Mouse (Mus musculus): Measurements from ENCODE around the gene Gm20671.
A peak's percentile ranks its signal among the peaks of the same experiment; 100 is the strongest.
"Not testable (repeated sequence)": the region's sequence is repeated elsewhere in the genome, so short reads cannot be mapped to it uniquely, and the experiment has no call there.

Gm20671 gene

GRCm38 (mm10) chr5:32827009-32827408 is at the start of gene Gm20671:
Gene Gm20671, minus strand, starts transcription at chr5:32827109.
- no peak for DNase-seq (ENCODE audit: low spot score in 2 of 2)

- no peak for DNase-seq (ENCODE audit: low spot score in 2 of 2)
These were observed 45.4 kb upstream of the Gm20671 start for GRCm38 (mm10) chr5:32872346-32872745.

GRCm38 (mm10) chr5:32869389-32870024 is 42.6 kb upstream of the Gm20671 start:
- DNase-seq (ENCODE audit: low spot score in 2 of 2): no peak

- peak; percentile 89 to 94 for DNase-seq (ENCODE audit: low spot score in 2 of 2)
These were observed 36.6 kb upstream of the Gm20671 start, which contains the start of gene Depdc5 for GRCm38 (mm10) chr5:32863253-32864228. Gene Depdc5, plus strand, starts transcription at chr5:32863701.

GRCm38 (mm10) chr5:32862469-32863132 is 35.7 kb upstream of the Gm20671 start:
- no peak for DNase-seq (ENCODE audit: low spot score in 2 of 2)

- DNase-seq (ENCODE audit: low spot score in 2 of 2): no peak
These were observed 34.2 kb upstream of the Gm20671 start for GRCm38 (mm10) chr5:32861082-32861481.

- DNase-seq (ENCODE audit: low spot score in 2 of 2): peak; percentile 33 to 43
These were observed 30.9 kb upstream of the Gm20671 start for GRCm38 (mm10) chr5:32857781-32858220.

GRCm38 (mm10) chr5:32855274-32855673 is 28.4 kb upstream of the Gm20671 start:
- DNase-seq (ENCODE audit: low spot score in 2 of 2): not testable (repeated sequence)

GRCm38 (mm10) chr5:32854818-32855217 is 27.9 kb upstream of the Gm20671 start:
- DNase-seq (ENCODE audit: low spot score in 2 of 2): no peak

GRCm38 (mm10) chr5:32853731-32854507 is 27.0 kb upstream of the Gm20671 start, which contains the start of gene Prr14l:
Gene Prr14l, minus strand, starts transcription at chr5:32854256.
- DNase-seq (ENCODE audit: low spot score in 2 of 2): peak; percentile 99

- DNase-seq (ENCODE audit: low spot score in 2 of 2): no peak
These were observed 25.1 kb upstream of the Gm20671 start for GRCm38 (mm10) chr5:32852026-32852425.

GRCm38 (mm10) chr5:32849580-32849979 is 22.7 kb upstream of the Gm20671 start:
- DNase-seq (ENCODE audit: low spot score in 2 of 2): not testable (repeated sequence)

GRCm38 (mm10) chr5:32849178-32849577 is 22.3 kb upstream of the Gm20671 start:
- no peak for DNase-seq (ENCODE audit: low spot score in 2 of 2)

GRCm38 (mm10) chr5:32840029-32840428 is 13.1 kb upstream of the Gm20671 start:
- DNase-seq (ENCODE audit: low spot score in 2 of 2): no peak

GRCm38 (mm10) chr5:32836976-32837375 is 10.1 kb upstream of the Gm20671 start:
- DNase-seq (ENCODE audit: low spot score in 2 of 2): no peak

- DNase-seq (ENCODE audit: low spot score in 2 of 2): no peak
These were observed 7.6 kb upstream of the Gm20671 start for GRCm38 (mm10) chr5:32834497-32834896.

- no peak for DNase-seq (ENCODE audit: low spot score in 2 of 2)
These were observed 3.1 kb upstream of the Gm20671 start for GRCm38 (mm10) chr5:32830054-32830453.

- not testable (repeated sequence) for DNase-seq (ENCODE audit: low spot score in 2 of 2)
These were observed 1.9 kb upstream of the Gm20671 start for GRCm38 (mm10) chr5:32828766-32829165.

- no peak for DNase-seq (ENCODE audit: low spot score in 2 of 2)
These were observed 6.4 kb downstream of the Gm20671 start for GRCm38 (mm10) chr5:32820471-32820870.

- no peak for DNase-seq (ENCODE audit: low spot score in 2 of 2)
These were observed 11.5 kb downstream of the Gm20671 start for GRCm38 (mm10) chr5:32815396-32815795.

- not testable (repeated sequence) for DNase-seq (ENCODE audit: low spot score in 2 of 2)
These were observed 40.5 kb downstream of the Gm20671 start for GRCm38 (mm10) chr5:32786454-32786853.
